Mouse (Mus musculus) ES-Bruce4 (cell line): Measurements from ENCODE around the gene Sult2b1.

Source experiments
- CTCF ChIP-seq: IDR thresholded peaks from one replicate; pipeline ENCODE4 v1.8.1; 2011; ENCODE audit warnings: low read depth, low read length
- POLR2A ChIP-seq: IDR thresholded peaks from one replicate; pipeline ENCODE4 v1.8.1; 2011; ENCODE audit warnings: low read length; ENCODE audit not compliant: insufficient read depth

GRCm38 (mm10) chr7:45681046-45681736 lies 103.3 kb downstream of the Sult2b1 start:
- TF ChIP-seq POLR2A (no peak), CTCF (no peak)
